Mouse (Mus musculus): Measurements from ENCODE around the gene Car11. TPM values are rescaled to one million over a fixed set of nuclear protein-coding genes. Genes with fewer than 3 reads are reported as not detected.

Car11 gene
- total RNA-seq, 2 experiments from 2014 or later, result 11.1 to 17.3 TPM

- DNase-seq (ENCODE audit: low spot score), result no peak
These were observed 10.5 kb upstream of the Car11 start for GRCm38 (mm10) chr7:45689099-45689498.

- no peak for DNase-seq (ENCODE audit: low spot score)
These were observed 9.8 kb upstream of the Car11 start for GRCm38 (mm10) chr7:45689800-45690199.

- no peak for DNase-seq (ENCODE audit: low spot score)
These were observed 7.3 kb upstream of the Car11 start for GRCm38 (mm10) chr7:45692364-45692763.

GRCm38 (mm10) chr7:45693921-45694591 is 5.6 kb upstream of the Car11 start, which contains the start of gene Sec1:
Sec1 (minus strand) TSS chr7:45694402.
- DNase-seq (ENCODE audit: low spot score), result no peak

GRCm38 (mm10) chr7:45695098-45695497 is 4.5 kb upstream of the Car11 start:
- no peak for DNase-seq (ENCODE audit: low spot score)

DNA sequence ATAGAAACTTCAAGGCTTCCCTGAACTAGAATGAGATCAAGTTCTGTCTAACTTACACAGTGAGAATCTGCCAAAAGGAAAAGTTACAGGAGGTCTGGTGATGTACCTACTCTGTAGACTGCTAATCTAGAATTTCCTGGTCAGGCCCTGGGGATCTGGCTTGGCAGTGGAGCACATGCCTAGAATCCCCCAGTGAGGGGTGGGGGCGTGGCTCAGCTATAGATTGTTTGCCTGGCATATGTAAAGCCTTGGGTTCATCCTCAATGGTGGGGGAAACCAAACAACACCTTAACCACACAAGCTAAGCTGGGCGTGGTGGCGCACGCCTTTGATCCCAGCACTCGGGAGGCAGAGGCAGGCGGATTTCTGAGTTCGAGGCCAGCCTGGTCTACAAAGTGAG is 1.7 kb upstream of the Car11 start:
- no peak for DNase-seq (ENCODE audit: low spot score)

GRCm38 (mm10) chr7:45700301-45701015 is 815 bp downstream of the Car11 start:
- DNase-seq (ENCODE audit: low spot score), result peak; percentile 88

DNA sequence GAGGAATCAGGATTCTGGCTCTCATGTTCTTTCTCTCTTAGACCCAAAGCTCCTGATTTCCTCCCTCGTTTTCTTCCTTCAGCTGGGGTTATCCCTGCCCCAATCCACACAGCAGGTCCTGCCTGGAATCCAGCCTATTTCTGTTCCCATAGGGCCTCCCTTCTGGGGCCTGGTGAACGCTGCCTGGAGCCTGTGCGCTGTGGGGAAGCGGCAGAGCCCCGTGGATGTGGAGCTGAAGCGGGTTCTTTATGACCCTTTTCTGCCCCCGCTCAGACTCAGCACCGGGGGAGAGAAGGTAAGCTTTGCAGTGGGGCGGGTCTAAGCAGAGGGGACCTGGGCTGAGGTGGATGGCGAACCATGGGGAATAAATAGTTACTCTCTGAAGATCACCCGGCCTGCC is 1.4 kb downstream of the Car11 start:
- DNase-seq (ENCODE audit: low spot score), result no peak

DNA sequence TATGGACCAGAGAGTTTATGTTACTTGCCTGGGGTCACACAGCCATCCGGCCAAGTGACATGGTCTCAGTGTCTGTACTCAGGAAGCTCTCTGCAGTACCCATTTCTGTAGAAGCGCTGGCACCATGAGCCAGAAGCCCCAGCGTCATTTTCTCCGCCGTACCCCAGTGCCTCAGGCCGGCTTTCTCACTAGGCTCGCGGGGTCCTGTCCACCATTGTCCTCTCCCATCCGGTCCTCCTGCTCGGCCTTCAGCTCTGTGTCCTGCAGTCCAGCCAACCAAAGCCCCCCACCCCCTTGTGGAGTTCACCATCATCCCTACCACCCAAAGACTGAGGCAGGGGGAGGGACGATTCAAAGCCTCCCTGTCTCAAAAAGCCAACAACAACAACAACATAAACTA is 2.0 kb downstream of the Car11 start:
- no peak for DNase-seq (ENCODE audit: low spot score)

GRCm38 (mm10) chr7:45702316-45702715 is 2.7 kb downstream of the Car11 start:
- no peak for DNase-seq (ENCODE audit: low spot score)

GRCm38 (mm10) chr7:45702809-45703520 is 3.3 kb downstream of the Car11 start:
- no peak for DNase-seq (ENCODE audit: low spot score)

GRCm38 (mm10) chr7:45703521-45704033 is 3.9 kb downstream of the Car11 start:
- DNase-seq (ENCODE audit: low spot score), result no peak

DNA sequence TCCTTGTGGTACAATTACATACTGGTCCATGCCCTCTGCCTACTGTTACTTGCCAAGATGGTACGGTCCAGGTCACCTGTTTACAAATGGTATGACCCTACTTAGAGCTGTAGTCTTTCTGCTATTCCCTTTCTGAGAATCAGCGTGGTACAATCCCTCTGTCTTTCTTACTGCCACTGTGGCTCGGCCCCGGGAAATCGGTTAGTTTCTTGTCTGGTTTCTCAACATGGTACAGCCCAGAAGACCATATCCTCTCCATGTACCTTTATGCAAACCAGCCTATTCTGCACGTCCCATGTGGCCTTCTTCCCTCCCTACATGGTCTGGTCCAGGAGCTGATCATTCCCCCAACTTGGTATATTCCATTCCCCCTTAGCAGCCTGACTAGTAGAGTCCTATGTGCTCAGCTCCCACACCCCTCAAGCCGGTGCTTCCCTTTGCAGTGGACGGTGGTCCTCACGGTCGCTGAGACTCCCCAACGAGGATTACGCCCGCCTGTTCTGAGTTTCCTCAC is 4.5 kb downstream of the Car11 start:
- peak; percentile 66 for DNase-seq (ENCODE audit: low spot score)

- DNase-seq (ENCODE audit: low spot score), result peak; percentile 100
These were observed 5.2 kb downstream of the Car11 start, which contains the start of gene Dbp for GRCm38 (mm10) chr7:45704730-45705442. Dbp (plus strand) TSS chr7:45705088.

DNA sequence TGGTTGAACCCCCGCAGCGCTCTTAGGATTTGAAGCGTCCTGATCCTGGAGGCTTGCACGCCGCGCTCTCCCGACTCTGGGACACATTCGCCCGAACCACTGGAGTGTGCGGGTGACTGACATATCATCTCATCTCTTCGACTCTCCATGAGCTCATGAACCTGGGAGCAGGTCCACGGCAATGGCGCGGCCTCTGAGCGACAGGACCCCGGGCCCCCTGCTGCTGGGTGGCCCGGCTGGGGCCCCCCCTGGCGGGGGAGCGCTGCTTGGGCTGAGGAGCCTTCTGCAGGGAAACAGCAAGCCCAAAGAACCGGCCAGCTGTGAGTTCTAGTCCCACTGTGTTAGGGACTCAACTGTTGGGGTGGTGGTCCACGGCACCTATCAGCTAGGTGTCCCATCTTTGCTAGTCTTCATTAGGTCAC is 5.8 kb downstream of the Car11 start:
- no peak for DNase-seq (ENCODE audit: low spot score)

GRCm38 (mm10) chr7:45705873-45706281 is 6.2 kb downstream of the Car11 start:
- peak; percentile 90 for DNase-seq (ENCODE audit: low spot score)

GRCm38 (mm10) chr7:45706721-45707241 is 7.1 kb downstream of the Car11 start:
- peak; percentile 87 for DNase-seq (ENCODE audit: low spot score)

DNA sequence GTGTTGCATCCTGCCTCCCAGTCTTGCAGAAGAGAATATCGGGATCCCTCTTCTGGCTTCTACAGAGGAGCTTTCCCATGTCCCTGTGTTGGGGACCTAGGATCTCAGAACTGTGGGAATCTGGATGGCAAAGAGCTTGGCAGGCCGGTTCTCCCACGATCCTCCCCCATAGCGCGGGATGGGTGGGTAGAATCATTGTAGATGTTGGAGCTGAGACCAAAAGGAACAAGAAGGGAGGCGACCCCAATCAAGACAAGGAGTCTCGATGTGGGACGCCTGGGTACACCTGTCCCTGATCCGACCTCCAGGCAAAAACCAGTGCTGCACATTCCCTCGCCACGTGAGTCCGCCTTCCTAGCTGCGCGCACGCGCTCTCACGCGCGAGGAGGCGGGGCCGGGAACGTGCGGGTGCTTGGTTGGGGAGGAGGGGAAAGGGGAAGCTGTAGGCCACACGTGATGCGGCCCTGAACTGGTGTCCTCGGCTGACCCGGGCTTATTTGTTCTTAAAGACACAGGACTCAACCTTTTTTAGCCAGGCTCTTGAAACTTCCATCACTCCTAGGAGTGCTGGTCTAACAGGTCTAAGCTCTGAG is 7.8 kb downstream of the Car11 start:
- DNase-seq (ENCODE audit: low spot score), result peak; percentile 98

GRCm38 (mm10) chr7:45708221-45708761 is 8.6 kb downstream of the Car11 start:
- peak; percentile 74 for DNase-seq (ENCODE audit: low spot score)

- DNase-seq (ENCODE audit: low spot score), result no peak
These were observed 9.4 kb downstream of the Car11 start for GRCm38 (mm10) chr7:45709036-45709435.
